Mouse (Mus musculus) embryonic facial prominence, embryonic 11.5 days (tissue): ENCODE measurements at regions not wholly inside any gene's neighbourhood (a gene's known extent, or its start where the extent isn't known, plus 50 kb on each side); places are given as distances from the start of the nearest gene placed in this dataset.
A peak's percentile ranks its signal among the peaks of the same experiment; 100 is the strongest.

Experiments
- ATAC-seq: fragments of 200-750 bp; cut with Nextera tagmentation; replicated peaks from 2 replicates; pipeline ENCODE4 v1.8.0; 2017; ENCODE audit warnings: low read depth; ENCODE audit not compliant: insufficient number of reproducible peaks, low FRiP score, low TSS enrichment
- DNase-seq: peaks from one replicate; pipeline ENCODE4 v3.0.0-alpha.2; 2015; ENCODE audit warnings: low spot score
- H3K27ac ChIP-seq: fragments of 300-500 bp; sonication (generic); replicated peaks from 2 replicates; pipeline ENCODE4 v1.5.1; 2014; ENCODE audit warnings: mild to moderate bottlenecking, low read depth, low read length, control low read depth
- H3K27me3 ChIP-seq: fragments of 300-500 bp; sonication (generic); 2 replicates; pipeline ENCODE4 v1.6.1; 2014; ENCODE audit warnings: mild to moderate bottlenecking, low read length, moderate library complexity, mixed read lengths; ENCODE audit not compliant: control insufficient read depth, insufficient read depth
- H3K36me3 ChIP-seq: fragments of 300-500 bp; sonication (generic); replicated peaks from 2 replicates; pipeline ENCODE4 v1.6.1; 2014; ENCODE audit warnings: low read depth, mild to moderate bottlenecking, low read length, moderate library complexity, mixed read lengths; ENCODE audit not compliant: control insufficient read depth, insufficient read depth
- H3K4me1 ChIP-seq: fragments of 300-500 bp; sonication (generic); 2 replicates; pipeline ENCODE4 v1.6.1; 2014; ENCODE audit warnings: low read length, mixed read lengths; ENCODE audit not compliant: control insufficient read depth, insufficient read depth
- H3K4me2 ChIP-seq: fragments of 300-500 bp; sonication (generic); 2 replicates; pipeline ENCODE4 v1.6.1; 2014; ENCODE audit warnings: low read depth, mild to moderate bottlenecking, control low read depth, low read length, moderate library complexity
- H3K4me3 ChIP-seq: fragments of 300-500 bp; sonication (generic); 2 replicates; pipeline ENCODE4 v1.5.1; 2014; ENCODE audit warnings: low read depth, low read length, control low read depth
- H3K9ac ChIP-seq: fragments of 300-500 bp; sonication (generic); replicated peaks from 2 replicates; pipeline ENCODE4 v1.6.1; 2014; ENCODE audit warnings: mild to moderate bottlenecking, control low read depth, low read length
- H3K9me3 ChIP-seq: fragments of 300-500 bp; sonication (generic); replicated peaks from 2 replicates; pipeline ENCODE4 v1.6.1; 2016; ENCODE audit warnings: mild to moderate bottlenecking, low read length, inconsistent platforms, mixed read lengths; ENCODE audit not compliant: control insufficient read depth
- WGBS: fragments of 180-500 bp; shearing (Covaris S2); extraction: QIAGEN DNeasy Blood & Tissue Kit; methylation state at CpG from one replicate; pipeline ENCODE4 v1.1.7; 2014; 5-methylcytosine and 5-hydroxymethylcytosine counted together

DNA sequence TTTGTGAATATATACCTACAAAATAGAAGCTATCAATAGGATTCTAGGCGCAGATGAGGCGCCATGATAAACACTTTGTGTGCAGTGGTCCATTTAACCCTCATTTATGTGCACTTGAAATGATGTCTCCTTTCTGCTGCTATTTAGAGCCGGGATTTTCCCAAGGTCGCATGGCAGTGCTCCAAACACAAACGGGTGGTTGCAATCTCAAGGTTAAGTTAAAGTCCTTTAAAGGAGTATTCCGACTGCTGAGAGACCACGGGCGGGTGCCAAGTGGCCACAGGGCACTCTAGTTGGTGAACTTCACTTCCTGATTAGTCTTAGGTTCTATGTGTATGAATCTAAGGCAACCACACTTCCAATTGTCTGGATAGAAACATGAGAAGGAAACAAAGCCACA, 309.6 kb downstream of the Adgrl2 start:
- ATAC-seq (no peak), DNase-seq (no peak)
- Histone ChIP-seq H3K36me3 (no peaks in the 10 kb centered on the region), H3K27ac (no peak overlapping the region), H3K4me1 (no peaks in the 10 kb centered on the region), H3K27me3 (no peaks in the 10 kb centered on the region), H3K4me2 (no peak overlapping the region), H3K4me3 (no peak overlapping the region), H3K9me3 (no peaks in the 10 kb centered on the region), H3K9ac (no peak overlapping the region)
- WGBS, result 68% methylated on average over 8 of the region's 8 CpGs

DNA sequence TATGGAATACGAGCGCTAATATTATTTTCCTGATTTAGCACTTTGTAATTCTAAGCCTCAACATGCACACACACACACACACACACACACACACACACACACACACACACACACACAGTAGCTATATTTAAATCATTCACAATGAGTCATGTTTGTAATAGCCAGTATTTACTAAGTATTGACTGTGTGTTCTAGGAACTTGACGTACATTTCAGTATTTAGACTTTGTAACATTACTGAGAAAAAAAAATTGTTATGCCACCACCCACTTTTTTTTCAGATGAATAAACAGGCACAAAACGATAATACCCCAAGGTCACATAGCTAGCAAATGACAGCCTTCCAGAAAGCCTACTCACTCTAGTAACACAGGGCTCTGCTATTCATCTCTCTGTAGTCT, 310.3 kb downstream of the Adgrl2 start:
- Histone ChIP-seq H3K27me3 (no peaks in the 10 kb centered on the region), H3K9me3 (no peaks in the 10 kb centered on the region), H3K36me3 (no peaks in the 10 kb centered on the region), H3K4me2 (no peak overlapping the region), H3K27ac (no peak overlapping the region), H3K4me1 (no peaks in the 10 kb centered on the region), H3K9ac (no peak overlapping the region), H3K4me3 (no peak overlapping the region)
- 92% methylated on average over 4 of the region's 4 CpGs for WGBS
- no peak for DNase-seq
- ATAC-seq, result no peak

DNA sequence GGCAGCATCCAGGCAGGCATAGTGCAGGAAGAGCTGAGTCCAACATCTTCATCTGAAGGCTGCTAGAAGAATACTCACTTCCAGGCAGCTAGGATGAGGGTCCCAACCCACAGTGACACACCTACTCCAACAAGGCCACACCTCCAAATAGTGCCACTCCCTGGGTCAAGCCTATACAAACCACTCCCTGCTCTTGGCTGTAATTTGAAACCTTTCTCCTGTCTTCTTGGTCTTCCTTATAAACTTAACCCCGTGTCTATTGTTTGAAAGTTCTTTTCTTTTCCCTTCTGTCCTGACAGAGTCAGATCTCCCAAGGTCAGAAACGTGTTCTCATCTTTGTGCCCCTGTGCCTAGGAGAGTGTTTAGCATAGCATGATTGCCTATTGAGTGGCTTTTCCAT, 311.2 kb downstream of the Adgrl2 start:
- Histone ChIP-seq H3K4me3 (no peak overlapping the region), H3K27ac (no peak overlapping the region), H3K4me1 (no peaks in the 10 kb centered on the region), H3K4me2 (no peak overlapping the region), H3K9ac (no peak overlapping the region), H3K9me3 (no peaks in the 10 kb centered on the region), H3K36me3 (no peaks in the 10 kb centered on the region), H3K27me3 (no peaks in the 10 kb centered on the region)
- DNase-seq, result no peak
- 51% methylated on average over 2 of the region's 2 CpGs for WGBS
- no peak for ATAC-seq

DNA sequence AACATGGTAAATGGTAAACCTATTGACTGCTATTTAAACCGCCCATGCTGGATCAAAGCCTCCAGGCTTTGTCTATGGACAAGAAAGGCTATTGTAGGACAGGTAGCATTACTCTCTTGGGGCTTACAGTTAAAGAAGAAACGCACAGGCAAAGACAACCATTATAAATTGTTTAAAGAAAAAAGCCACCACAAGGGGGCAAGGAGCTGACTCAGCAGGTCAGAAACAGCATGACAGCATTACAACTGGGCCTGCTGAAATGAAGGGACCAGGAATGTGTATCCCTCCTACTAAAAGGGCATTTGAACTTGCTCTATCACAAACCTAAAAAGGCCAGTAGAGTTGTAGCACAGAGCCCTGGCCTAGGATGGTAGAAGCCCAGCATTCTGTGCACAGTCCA, 314.3 kb downstream of the Adgrl2 start:
- no peak overlapping the region for H3K4me2 ChIP-seq
- DNase-seq, result peak; percentile 38
- H3K36me3 ChIP-seq, result no peaks in the 10 kb centered on the region

DNA sequence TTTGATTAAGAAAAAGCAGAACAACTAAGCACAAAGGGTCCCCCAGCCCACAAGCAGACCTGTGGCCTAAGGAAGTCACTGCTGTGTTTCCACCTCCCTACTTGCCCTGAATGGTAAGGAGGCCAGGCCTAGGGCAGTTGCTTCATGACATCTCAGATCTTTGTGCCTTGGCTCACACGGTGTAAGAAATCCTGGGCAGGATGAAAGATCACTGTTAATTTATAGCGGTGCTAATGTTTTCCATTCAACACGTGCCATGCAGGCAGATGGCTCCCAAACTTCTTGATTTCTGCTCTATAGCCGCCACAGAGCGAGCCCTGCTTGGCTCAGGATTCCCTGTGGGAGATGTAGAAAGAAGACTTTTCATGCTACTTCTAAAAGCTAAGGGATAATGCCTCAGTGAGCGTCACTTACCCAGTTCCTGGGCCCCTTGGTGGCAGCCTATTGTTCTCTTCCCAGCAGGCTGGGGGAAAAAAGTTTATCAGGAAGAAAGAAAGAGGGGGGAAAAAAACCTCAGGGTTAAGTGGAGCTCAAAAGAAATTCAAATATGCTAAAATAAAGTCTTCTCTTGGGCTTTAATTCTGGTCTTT, 327.4 kb downstream of the Adgrl2 start:
- H3K27ac ChIP-seq, result no peak overlapping the region
- no peaks in the 10 kb centered on the region for H3K4me1 ChIP-seq
- H3K36me3 ChIP-seq, result no peaks in the 10 kb centered on the region
- no peak for DNase-seq
- H3K27me3 ChIP-seq, result no peaks in the 10 kb centered on the region
- 22% methylated on average over 6 of the region's 6 CpGs for WGBS
- H3K4me2 ChIP-seq, result no peak overlapping the region
- H3K9me3 ChIP-seq, result peaks cover 3% of the 10 kb centered on the region; the same call in 1 of the 2 replicates
- H3K4me3 ChIP-seq, result no peak overlapping the region
- ATAC-seq, result no peak
- no peak overlapping the region for H3K9ac ChIP-seq

More for the DNA sequence above, 314.3 kb downstream of the Adgrl2 start:
- H3K4me3 ChIP-seq, result no peak overlapping the region
- no peak for ATAC-seq
- no peak overlapping the region for H3K27ac ChIP-seq
- no peaks in the 10 kb centered on the region for H3K27me3 ChIP-seq
- 64% methylated on average over 2 of the region's 2 CpGs for WGBS
- no peaks in the 10 kb centered on the region for H3K4me1 ChIP-seq
- no peak overlapping the region for H3K9ac ChIP-seq
- H3K9me3 ChIP-seq, result no peaks in the 10 kb centered on the region

DNA sequence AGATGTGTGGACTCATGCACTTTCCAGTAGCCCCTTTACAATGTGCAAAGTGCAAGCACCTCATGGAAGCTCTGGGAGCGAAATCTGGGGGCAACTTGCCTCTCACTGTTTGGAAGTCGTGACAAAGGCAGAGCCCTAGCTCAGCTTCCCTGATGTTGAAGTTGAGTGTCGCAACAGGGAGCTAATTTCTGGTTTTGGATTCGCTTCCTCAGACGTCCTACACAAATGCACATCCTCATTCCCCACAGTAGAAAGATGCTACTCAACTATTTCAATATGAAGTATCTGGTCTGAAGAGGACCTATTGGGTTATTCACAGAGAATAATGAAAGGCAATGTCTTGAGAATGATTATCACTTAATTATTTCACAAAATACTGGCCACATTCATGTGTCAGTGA, 331.3 kb downstream of the Adgrl2 start:
- no peak overlapping the region for H3K27ac ChIP-seq
- H3K4me3 ChIP-seq, result no peak overlapping the region
- DNase-seq (no peak), ATAC-seq (no peak)
- H3K4me2 ChIP-seq, result no peak overlapping the region
- H3K9ac ChIP-seq, result no peak overlapping the region
- no peaks in the 10 kb centered on the region for H3K27me3 ChIP-seq
- H3K36me3 ChIP-seq, result no peaks in the 10 kb centered on the region
- WGBS, result 90% methylated on average over 5 of the region's 5 CpGs
- H3K4me1 ChIP-seq, result no peaks in the 10 kb centered on the region
- H3K9me3 ChIP-seq, result no peaks in the 10 kb centered on the region

DNA sequence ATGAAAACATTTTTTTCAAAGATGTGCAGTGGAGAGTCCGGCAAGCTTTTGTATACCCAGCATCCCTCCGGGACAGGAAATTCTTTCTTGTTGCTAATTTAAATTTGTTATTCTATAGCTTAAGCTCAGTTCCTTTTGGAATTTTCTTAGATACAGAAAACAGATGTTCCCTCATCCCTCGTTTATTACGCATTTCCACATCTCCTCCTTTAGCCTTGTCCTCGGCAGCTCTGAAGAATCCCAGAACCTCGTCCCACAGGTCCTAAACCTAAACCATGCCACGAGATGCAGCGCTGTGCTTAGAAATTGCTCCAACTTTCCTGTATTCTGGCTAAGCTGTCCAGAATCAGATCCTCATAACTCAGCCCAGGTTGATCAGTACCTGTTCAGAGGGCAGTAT, 332.0 kb downstream of the Adgrl2 start:
- Histone ChIP-seq H3K9me3 (no peaks in the 10 kb centered on the region), H3K27ac (no peak overlapping the region), H3K4me2 (no peak overlapping the region), H3K27me3 (no peaks in the 10 kb centered on the region), H3K4me3 (no peak overlapping the region), H3K36me3 (no peaks in the 10 kb centered on the region), H3K9ac (no peak overlapping the region), H3K4me1 (no peaks in the 10 kb centered on the region)
- 46% methylated on average over 8 of the region's 8 CpGs for WGBS
- ATAC-seq (no peak), DNase-seq (peak; percentile 40)

DNA sequence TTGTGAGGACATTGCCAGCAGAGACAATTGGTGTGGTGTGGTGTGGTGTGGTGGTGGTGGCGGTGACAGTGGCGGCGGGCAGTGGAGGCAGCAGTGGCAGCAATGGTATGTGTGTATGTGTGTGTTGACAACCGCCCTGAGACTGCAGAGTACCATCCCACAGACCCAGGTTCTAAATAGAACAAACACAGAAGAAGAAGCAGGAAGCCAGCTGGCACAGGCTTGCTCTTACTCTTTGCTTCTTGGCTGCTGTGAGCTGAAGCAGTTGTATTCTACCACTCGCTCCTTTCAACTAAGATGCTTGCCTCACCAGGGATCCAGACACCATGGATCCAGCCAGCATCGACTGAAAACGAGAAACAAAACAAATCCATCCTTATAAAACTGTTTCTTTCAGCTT, 334.2 kb downstream of the Adgrl2 start:
- Histone ChIP-seq H3K4me3 (no peak overlapping the region), H3K4me2 (no peak overlapping the region), H3K9ac (no peak overlapping the region), H3K9me3 (no peaks in the 10 kb centered on the region), H3K4me1 (no peaks in the 10 kb centered on the region), H3K27ac (no peak overlapping the region), H3K36me3 (no peaks in the 10 kb centered on the region), H3K27me3 (no peaks in the 10 kb centered on the region)
- DNase-seq (no peak), ATAC-seq (no peak)
- WGBS, result 86% methylated on average over 7 of the region's 7 CpGs
